Mouse (Mus musculus): ENCODE results near the gene Mettl9.

GRCm38 (mm10) chr7:121000065-121000822 lies 34.0 kb upstream of the Mettl9 start:
- no peak for TF ChIP-seq CTCF (IDR thresholded peaks at IDR 0.05)
- no peak for TF ChIP-seq EP300 (IDR thresholded peaks at IDR 0.05)

Data from lung, postnatal 0 days (tissue).